ENCODE assay signal across 27 mouse cellular contexts in the genomic region with DNA sequence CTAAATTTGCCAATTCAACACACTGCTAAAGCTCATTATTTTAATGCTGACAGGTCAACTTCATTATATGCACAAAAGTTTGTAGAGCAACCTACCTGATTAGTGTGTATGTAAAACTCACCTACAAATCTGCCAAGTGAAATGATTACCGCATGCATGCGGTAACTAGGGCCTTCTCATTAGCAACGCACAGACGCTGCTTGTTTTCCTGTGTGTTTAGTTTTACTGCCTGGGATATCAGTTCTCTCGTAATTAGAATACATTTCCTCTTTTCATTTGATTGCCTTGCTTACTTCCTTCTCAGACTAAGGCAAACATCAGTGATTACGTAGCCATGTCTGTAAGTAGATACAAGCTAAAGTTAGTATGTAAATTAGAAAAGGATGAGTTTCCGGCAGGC.
A peak's percentile ranks its signal among the peaks of the same experiment; 100 is the strongest.
DNase-seq lines count a peak whose midpoint lies in the region; ATAC-seq and TF ChIP-seq lines count a peak whose summit lies in the region.
"Had no signal": no experiment of that assay in that cellular context is flagged by ENCODE, and none has a peak within 500 bp of the region (broad histone marks: within the 10 kb centered on the region; RNA-seq: fewer than 3 reads in every experiment).

No protein-coding gene starts in this region.

- peak; percentile 48; the same call in 1 of the 2 replicates for ATAC-seq in forebrain, embryonic 14.5 days
- no peak for ATAC-seq in forebrain, postnatal 0 days
- no peak for ATAC-seq in midbrain, embryonic 11.5 days (ENCODE audit: low FRiP score)
- no peak for ATAC-seq in midbrain, embryonic 15.5 days (replicated peaks)
- peak; percentile 56 for ATAC-seq in monocyte, adult 5-6 weeks (replicated peaks; ENCODE audit: insufficient number of reproducible peaks, low FRiP score, low TSS enrichment, poor library complexity, severe bottlenecking)
- ATAC-seq in activated CD4-positive, CD25-positive, alpha-beta regulatory T cell, adult 4 months: no peak
- ATAC-seq: CD4-positive, CD25-positive, alpha-beta regulatory T cell, adult 4 months; forebrain, embryonic 15.5 days; hindbrain, embryonic 16.5 days; intestine, embryonic 15.5 days had no signal

- TF ChIP-seq CTCF in forebrain, postnatal 0 days (IDR thresholded peaks at IDR 0.05; ENCODE audit: low read depth): no peak

- H3K36me3 ChIP-seq in forebrain, embryonic 14.5 days (ENCODE audit: control insufficient read depth, insufficient read depth, low read length): no peaks in the 10 kb centered on the region
- H3K36me3 ChIP-seq in forebrain, postnatal 0 days (ENCODE audit: insufficient read depth): 0 out of 2 replicates have a peak, but pooled peaks cover 12% of the 10 kb centered on the region
- no peaks in the 10 kb centered on the region for H3K36me3 ChIP-seq in midbrain, embryonic 11.5 days (ENCODE audit: control insufficient read depth, insufficient read depth, low read length)
- H3K36me3 ChIP-seq in midbrain, embryonic 15.5 days (replicated peaks): no peaks in the 10 kb centered on the region
- H3K36me3 ChIP-seq: hindbrain, embryonic 10.5 days; intestine, embryonic 15.5 days had no signal

- no peaks in the 10 kb centered on the region for H3K27me3 ChIP-seq in forebrain, embryonic 14.5 days (replicated peaks; ENCODE audit: control insufficient read depth, insufficient read depth, low read length)
- no peaks in the 10 kb centered on the region for H3K27me3 ChIP-seq in forebrain, postnatal 0 days (ENCODE audit: insufficient read depth, low read length)
- H3K27me3 ChIP-seq in midbrain, embryonic 11.5 days (ENCODE audit: control insufficient read depth, insufficient read depth, low read length): no peaks in the 10 kb centered on the region
- no peaks in the 10 kb centered on the region for H3K27me3 ChIP-seq in midbrain, embryonic 15.5 days (replicated peaks)
- H3K27me3 ChIP-seq: forebrain, embryonic 15.5 days; heart, embryonic 12.5 days; heart, embryonic 15.5 days; hindbrain, embryonic 13.5 days; intestine, embryonic 15.5 days had no signal

- intact Hi-C loops in gastrocnemius, postnatal 14 days (cut with DNase I; ENCODE audit: low total_unique reads): no loop called here

- no peak overlapping the region for H3K4me2 ChIP-seq in forebrain, embryonic 14.5 days (ENCODE audit: low read length)
- H3K4me2 ChIP-seq in forebrain, postnatal 0 days (ENCODE audit: low read depth): no peak overlapping the region
- no peak overlapping the region for H3K4me2 ChIP-seq in midbrain, embryonic 11.5 days
- H3K4me2 ChIP-seq in midbrain, embryonic 15.5 days: no peak overlapping the region
- H3K4me2 ChIP-seq: forebrain, embryonic 15.5 days; heart, embryonic 12.5 days; heart, embryonic 15.5 days; hindbrain, embryonic 13.5 days; intestine, embryonic 15.5 days had no signal

- H3K9me3 ChIP-seq in forebrain, embryonic 14.5 days (replicated peaks; ENCODE audit: control insufficient read depth, low read length): no peaks in the 10 kb centered on the region
- H3K9me3 ChIP-seq in forebrain, postnatal 0 days (ENCODE audit: low read length): no peaks in the 10 kb centered on the region
- no peaks in the 10 kb centered on the region for H3K9me3 ChIP-seq in midbrain, embryonic 11.5 days (ENCODE audit: control insufficient read depth, low read length)
- H3K9me3 ChIP-seq in midbrain, embryonic 15.5 days: no peaks in the 10 kb centered on the region
- H3K9me3 ChIP-seq: forebrain, embryonic 10.5 days; forebrain, embryonic 15.5 days; heart, embryonic 12.5 days; heart, embryonic 15.5 days; hindbrain, embryonic 10.5 days; hindbrain, embryonic 13.5 days; intestine, embryonic 15.5 days had no signal

- H3K9ac ChIP-seq in forebrain, embryonic 14.5 days (ENCODE audit: low read length): no peak overlapping the region
- H3K9ac ChIP-seq in forebrain, postnatal 0 days: no peak overlapping the region
- H3K9ac ChIP-seq in midbrain, embryonic 11.5 days (ENCODE audit: low read length): no peak overlapping the region
- H3K9ac ChIP-seq in midbrain, embryonic 15.5 days: no peak overlapping the region
- H3K9ac ChIP-seq: forebrain, embryonic 15.5 days; heart, embryonic 12.5 days; heart, embryonic 15.5 days; hindbrain, embryonic 13.5 days; intestine, embryonic 15.5 days had no signal

- H3K4me1 ChIP-seq in forebrain, embryonic 14.5 days (ENCODE audit: control insufficient read depth, insufficient read depth, low read length): no peaks in the 10 kb centered on the region
- no peaks in the 10 kb centered on the region for H3K4me1 ChIP-seq in forebrain, postnatal 0 days (ENCODE audit: insufficient read depth)
- no peaks in the 10 kb centered on the region for H3K4me1 ChIP-seq in midbrain, embryonic 11.5 days (ENCODE audit: control insufficient read depth, insufficient read depth, low read length)
- H3K4me1 ChIP-seq in midbrain, embryonic 15.5 days: no peaks in the 10 kb centered on the region
- H3K4me1 ChIP-seq: forebrain, embryonic 15.5 days; hindbrain, embryonic 10.5 days; hindbrain, embryonic 13.5 days; intestine, embryonic 15.5 days had no signal

- no peak overlapping the region for H3K4me3 ChIP-seq in forebrain, embryonic 14.5 days (ENCODE audit: low read depth, low read length)
- no peak overlapping the region for H3K4me3 ChIP-seq in forebrain, postnatal 0 days (ENCODE audit: low read depth, low read length)
- no peak overlapping the region for H3K4me3 ChIP-seq in midbrain, embryonic 11.5 days (ENCODE audit: low read depth, low read length)
- no peak overlapping the region for H3K4me3 ChIP-seq in midbrain, embryonic 15.5 days
- H3K4me3 ChIP-seq: forebrain, embryonic 10.5 days; forebrain, embryonic 15.5 days; gastrocnemius, adult 2 months; heart, embryonic 12.5 days; heart, embryonic 15.5 days; hindbrain, embryonic 10.5 days; hindbrain, embryonic 13.5 days; intestine, embryonic 15.5 days had no signal

- 43% methylated on average over 7 of the region's 7 CpGs for WGBS in forebrain, embryonic 14.5 days
- 44% methylated on average over 7 of the region's 7 CpGs for WGBS in forebrain, postnatal 0 days
- WGBS in midbrain, embryonic 11.5 days: 90% methylated on average over 7 of the region's 7 CpGs
- 83% methylated on average over 7 of the region's 7 CpGs for whole genome bisulfite sequencing in midbrain, embryonic 15.5 days

- DNase-seq in forebrain, embryonic 14.5 days (ENCODE audit: low spot score): peak; percentile 43
- no peak for DNase-seq in forebrain, postnatal 0 days
- DNase-seq in midbrain, embryonic 11.5 days (ENCODE audit: low spot score, missing footprints): peak; percentile 47
- DNase-seq in gastrocnemius, postnatal 14 days: no peak
- DNase-seq: adrenal gland, postnatal 10 days; adrenal gland, postnatal 36 days; cerebellum, adult 11 months; cerebellum, adult 2 months; cerebellum, adult 9-11 months; cerebellum, postnatal 25 days; gastrocnemius, adult 2 months; gastrocnemius, postnatal 25 days; heart, adult 18-20 months; heart, postnatal 10 days; heart, postnatal 36 days had no signal

- H3K27ac ChIP-seq in forebrain, embryonic 14.5 days (ENCODE audit: low read depth, low read length): no peak overlapping the region
- no peak overlapping the region for H3K27ac ChIP-seq in forebrain, postnatal 0 days (ENCODE audit: low read depth, low read length)
- no peak overlapping the region for H3K27ac ChIP-seq in midbrain, embryonic 11.5 days (ENCODE audit: low read depth, low read length)
- H3K27ac ChIP-seq in midbrain, embryonic 15.5 days: no peak overlapping the region
- H3K27ac ChIP-seq: forebrain, embryonic 10.5 days; forebrain, embryonic 15.5 days; gastrocnemius, adult 2 months; heart, embryonic 15.5 days; hindbrain, embryonic 10.5 days; hindbrain, embryonic 13.5 days; intestine, embryonic 15.5 days had no signal

Comparison
In these comparisons a context has a peak if more than half of its experiments do, and no peak if none do; other contexts are left out.
1. ATAC-seq: peak in forebrain, embryonic 14.5 days (single experiment) and monocyte, adult 5-6 weeks (single experiment); none in forebrain, postnatal 0 days (single experiment), midbrain, embryonic 11.5 days (single experiment), midbrain, embryonic 15.5 days (single experiment) and activated CD4-positive, CD25-positive, alpha-beta regulatory T cell, adult 4 months (single experiment).
2. DNase-seq: peak in forebrain, embryonic 14.5 days (single experiment) and midbrain, embryonic 11.5 days (single experiment); none in forebrain, postnatal 0 days (single experiment) and gastrocnemius, postnatal 14 days (single experiment).